Mouse (Mus musculus) CH12.LX (cell line): ENCODE data around the gene Hnrnph2.

Experiments used
- BHLHE40 ChIP-seq: IDR thresholded peaks from 2 replicates; pipeline ENCODE4 v1.6.1; 2011; ENCODE audit warnings: mild to moderate bottlenecking, low read depth, low read length, improper control_type of control experiment
- CHD2 ChIP-seq: IDR thresholded peaks from 2 replicates; pipeline ENCODE4 v1.6.1; 2011; ENCODE audit warnings: low read length, improper control_type of control experiment
- CTCF ChIP-seq, 2 experiments: IDR thresholded peaks in 1 of 2; conservative IDR thresholded peaks in 1 of 2; 2 replicates each; pipeline ENCODE4 v1.5.1; 2011 to 2012; ENCODE audit warnings: low read depth in 2 of 2, low read length in 2 of 2, improper control_type of control experiment in 1 of 2, inconsistent platforms in 1 of 2, mild to moderate bottlenecking in 1 of 2, moderate library complexity in 1 of 2
- NELFE ChIP-seq: IDR thresholded peaks from 2 replicates; pipeline ENCODE4 v1.6.1; 2011; ENCODE audit warnings: low read depth, low read length, improper control_type of control experiment
- POLR2A ChIP-seq: IDR thresholded peaks from 2 replicates; pipeline ENCODE4 v1.6.1; 2011; ENCODE audit warnings: low read depth, mild to moderate bottlenecking, improper control_type of control experiment, low read length
- SMC3 ChIP-seq: IDR thresholded peaks from 2 replicates; pipeline ENCODE4 v1.6.1; 2011; ENCODE audit warnings: low read depth, low read length, improper control_type of control experiment
- UBTF ChIP-seq: IDR thresholded peaks from 2 replicates; pipeline ENCODE4 v1.6.1; 2012; ENCODE audit warnings: low read depth, mild to moderate bottlenecking, inconsistent platforms, low read length, improper control_type of control experiment, moderate library complexity
- USF1 ChIP-seq: IDR thresholded peaks from 2 replicates; pipeline ENCODE4 v1.6.1; 2014; ENCODE audit warnings: low read depth, mild to moderate bottlenecking, inconsistent platforms, low read length, improper control_type of control experiment
- ZNF384 ChIP-seq: IDR thresholded peaks from 2 replicates; pipeline ENCODE4 v1.6.1; 2012; ENCODE audit warnings: low read depth, low read length, improper control_type of control experiment, inconsistent platforms

DNA sequence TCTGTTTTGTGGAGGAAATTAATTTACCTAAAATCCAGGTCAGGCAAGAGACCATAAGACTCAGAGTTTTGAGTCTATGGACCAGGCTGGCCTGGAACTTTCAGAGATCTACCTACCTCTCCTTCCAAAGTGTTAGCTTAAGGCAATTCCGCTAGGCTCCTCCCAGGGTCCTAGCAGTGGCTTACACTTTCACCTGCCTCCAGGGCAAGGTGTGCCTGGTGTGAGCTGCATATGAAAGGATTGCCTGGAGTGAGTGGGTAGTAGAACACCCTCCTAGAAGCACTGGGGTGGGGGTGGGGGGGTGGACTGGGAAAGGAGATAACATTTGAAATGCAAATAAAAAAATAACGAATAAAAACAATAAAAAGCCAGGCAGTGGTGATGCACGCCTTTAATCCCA, 20.7 kb downstream of the Hnrnph2 start:
- no peak for TF ChIP-seq POLR2A
- no peak for TF ChIP-seq CTCF (conservative IDR thresholded peaks at IDR 0.05 in 1 of 2, IDR thresholded peaks at IDR 0.05 in 1 of 2; ENCODE audit: low read depth in 2 of 2, low read length in 2 of 2)
- TF ChIP-seq BHLHE40, result no peak
- TF ChIP-seq ZNF384, result no peak
- TF ChIP-seq SMC3, result no peak
- TF ChIP-seq USF1, result no peak
- no peak for TF ChIP-seq NELFE
- no peak for TF ChIP-seq UBTF
- no peak for TF ChIP-seq CHD2
